Mouse (Mus musculus) bone marrow macrophage, adult 2 months (primary cell): ENCODE measurements around the gene Med13l.

Experiments
- CTCF ChIP-seq: IDR thresholded peaks from 2 replicates; pipeline ENCODE4 v1.5.1; 2012; ENCODE audit warnings: low read depth, mild to moderate bottlenecking, low read length, moderate library complexity
- POLR2A ChIP-seq: IDR thresholded peaks from 2 replicates; pipeline ENCODE4 v1.6.1; 2012; ENCODE audit warnings: mild to moderate bottlenecking, low read depth, low read length, borderline replicate concordance

DNA sequence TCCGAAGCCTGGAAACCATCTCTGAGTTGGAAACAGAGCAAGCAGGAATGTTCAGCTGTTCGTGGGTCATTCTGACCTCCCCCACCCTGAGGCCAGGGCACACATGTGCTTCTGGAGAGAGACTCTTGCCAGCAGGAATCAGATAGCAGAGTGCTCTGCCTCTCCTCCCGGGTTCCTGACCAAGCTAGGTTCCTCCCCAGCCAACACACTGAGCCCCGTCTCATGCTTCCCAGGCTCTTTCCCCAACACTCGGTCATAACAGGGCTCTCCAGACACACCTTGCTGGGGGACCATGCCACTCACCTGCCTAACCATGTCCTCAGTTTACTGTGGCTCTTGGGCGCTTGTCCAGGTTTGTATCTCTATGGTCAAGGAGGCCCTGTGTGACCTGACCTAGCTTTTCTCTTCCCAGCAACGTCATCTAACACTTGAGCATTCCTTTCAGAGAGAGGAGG lies 252.5 kb downstream of the Med13l start:
- TF ChIP-seq CTCF (no peak), POLR2A (no peak)
